Mouse (Mus musculus): ENCODE results near the gene Mxi1.

Mxi1 gene

GRCm38 (mm10) chr19:53402741-53403432 lies 92.6 kb downstream of the Mxi1 start:
- no peak for DNase-seq

DNA sequence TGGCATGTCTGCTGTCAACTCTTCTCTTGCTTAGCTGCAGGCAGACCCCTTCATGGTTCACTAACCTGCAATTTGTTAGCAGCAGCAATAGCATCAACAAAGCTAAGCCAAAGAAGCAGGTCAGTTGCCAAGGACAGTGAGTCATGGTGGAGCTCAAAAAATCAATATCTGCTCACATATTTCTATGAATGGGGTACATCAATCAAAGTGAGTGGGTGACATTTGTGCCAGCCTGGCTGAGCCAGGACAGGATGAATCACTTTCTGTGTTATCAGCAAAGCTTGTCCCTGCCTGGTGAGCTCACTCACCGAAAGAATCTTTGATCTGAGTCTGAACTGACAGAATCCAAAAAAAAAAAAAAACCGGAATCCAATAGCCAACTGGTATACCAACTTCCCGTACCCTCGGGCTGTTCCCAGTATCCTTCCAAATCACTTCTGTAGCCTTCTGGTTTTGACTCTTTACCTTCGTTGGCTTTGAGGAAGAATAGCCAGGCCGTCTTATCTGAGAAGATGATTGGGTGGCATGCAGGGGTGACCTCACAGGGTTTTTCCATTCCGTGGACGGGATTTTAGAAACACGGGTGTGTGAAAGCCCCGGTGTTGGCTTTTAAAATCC lies 94.0 kb downstream of the Mxi1 start:
- no peak for DNase-seq

GRCm38 (mm10) chr19:53404837-53405356 lies 94.6 kb downstream of the Mxi1 start:
- no peak for DNase-seq

- DNase-seq: no peak
Measured at GRCm38 (mm10) chr19:53405810-53406209, 95.5 kb downstream of the Mxi1 start.

- DNase-seq: no peak
Measured at GRCm38 (mm10) chr19:53407350-53407749, 97.0 kb downstream of the Mxi1 start.

GRCm38 (mm10) chr19:53408398-53408797 lies 98.1 kb downstream of the Mxi1 start:
- no peak for DNase-seq

- DNase-seq: no peak
Measured at GRCm38 (mm10) chr19:53409663-53410307, 99.5 kb downstream of the Mxi1 start.

- DNase-seq: no peak
Measured at GRCm38 (mm10) chr19:53412149-53412848, 102.0 kb downstream of the Mxi1 start.

GRCm38 (mm10) chr19:53413617-53414380 lies 103.5 kb downstream of the Mxi1 start:
- peak; percentile 35 for DNase-seq

GRCm38 (mm10) chr19:53414650-53415049 lies 104.3 kb downstream of the Mxi1 start:
- DNase-seq: no peak

- DNase-seq: no peak
Measured at GRCm38 (mm10) chr19:53415198-53415597, 104.9 kb downstream of the Mxi1 start.

GRCm38 (mm10) chr19:53419834-53420233 lies 109.5 kb downstream of the Mxi1 start:
- DNase-seq: peak; percentile 54

DNA sequence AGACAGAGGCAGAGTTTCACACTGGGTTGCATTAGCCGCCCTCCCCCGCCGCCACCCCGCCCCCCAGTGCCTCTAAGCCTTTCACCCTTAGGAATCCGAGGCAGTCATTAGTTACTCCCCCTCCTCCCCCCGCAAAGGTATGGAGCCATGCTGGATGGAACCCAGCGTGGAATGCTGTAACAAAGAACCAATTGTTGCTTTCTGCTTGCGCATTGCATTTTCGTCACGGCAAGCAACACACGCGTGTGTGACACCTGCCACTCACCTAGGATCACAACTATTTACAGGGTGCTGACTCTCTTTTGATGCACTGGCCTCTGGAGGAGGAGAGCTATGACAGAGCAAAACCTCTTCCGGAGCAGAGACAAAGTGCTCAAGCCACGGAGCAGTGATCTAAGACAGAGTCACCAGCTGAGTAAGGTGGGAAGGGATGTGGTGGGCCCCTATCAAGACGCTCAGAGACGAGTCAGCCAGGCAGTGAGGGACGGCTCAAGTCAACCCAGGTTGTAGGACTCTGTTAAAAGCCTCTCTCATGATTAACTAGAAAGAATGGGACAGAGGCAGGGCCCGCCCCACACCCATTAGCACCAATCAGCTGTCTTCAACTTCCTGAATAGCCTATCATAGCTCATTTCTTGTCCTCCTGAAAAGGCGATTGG lies 110.7 kb downstream of the Mxi1 start:
- peak; percentile 90 for DNase-seq

DNA sequence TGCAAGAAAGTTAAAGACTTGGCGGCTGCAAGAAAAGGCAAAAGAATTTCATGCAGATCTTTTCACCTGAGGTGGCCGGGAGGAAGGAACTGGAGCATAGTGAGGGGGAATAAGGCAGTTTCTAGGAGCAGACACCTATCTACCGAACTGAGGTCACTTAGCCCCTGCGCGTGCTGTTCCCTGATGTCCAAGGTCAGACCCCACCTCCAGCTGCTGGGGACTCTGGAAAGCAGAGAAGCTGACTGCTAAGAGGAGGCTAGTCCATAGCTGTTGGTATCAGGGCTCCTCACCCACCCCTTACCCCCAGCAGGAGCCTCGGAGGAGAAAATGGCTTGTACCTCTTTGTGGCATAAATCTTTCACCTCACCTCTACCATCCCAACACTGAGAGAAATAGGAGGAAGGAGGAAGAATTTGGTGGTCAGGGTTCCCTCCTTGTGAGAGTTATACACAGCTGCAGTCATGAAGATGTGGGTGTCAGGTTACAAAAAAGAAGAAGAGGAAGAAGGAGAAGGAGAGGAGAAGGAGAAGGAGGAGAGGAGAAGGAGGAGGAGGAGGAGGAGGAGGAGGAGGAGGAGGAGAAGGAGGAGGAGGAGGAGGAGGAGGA lies 111.4 kb downstream of the Mxi1 start:
- no peak for DNase-seq

DNA sequence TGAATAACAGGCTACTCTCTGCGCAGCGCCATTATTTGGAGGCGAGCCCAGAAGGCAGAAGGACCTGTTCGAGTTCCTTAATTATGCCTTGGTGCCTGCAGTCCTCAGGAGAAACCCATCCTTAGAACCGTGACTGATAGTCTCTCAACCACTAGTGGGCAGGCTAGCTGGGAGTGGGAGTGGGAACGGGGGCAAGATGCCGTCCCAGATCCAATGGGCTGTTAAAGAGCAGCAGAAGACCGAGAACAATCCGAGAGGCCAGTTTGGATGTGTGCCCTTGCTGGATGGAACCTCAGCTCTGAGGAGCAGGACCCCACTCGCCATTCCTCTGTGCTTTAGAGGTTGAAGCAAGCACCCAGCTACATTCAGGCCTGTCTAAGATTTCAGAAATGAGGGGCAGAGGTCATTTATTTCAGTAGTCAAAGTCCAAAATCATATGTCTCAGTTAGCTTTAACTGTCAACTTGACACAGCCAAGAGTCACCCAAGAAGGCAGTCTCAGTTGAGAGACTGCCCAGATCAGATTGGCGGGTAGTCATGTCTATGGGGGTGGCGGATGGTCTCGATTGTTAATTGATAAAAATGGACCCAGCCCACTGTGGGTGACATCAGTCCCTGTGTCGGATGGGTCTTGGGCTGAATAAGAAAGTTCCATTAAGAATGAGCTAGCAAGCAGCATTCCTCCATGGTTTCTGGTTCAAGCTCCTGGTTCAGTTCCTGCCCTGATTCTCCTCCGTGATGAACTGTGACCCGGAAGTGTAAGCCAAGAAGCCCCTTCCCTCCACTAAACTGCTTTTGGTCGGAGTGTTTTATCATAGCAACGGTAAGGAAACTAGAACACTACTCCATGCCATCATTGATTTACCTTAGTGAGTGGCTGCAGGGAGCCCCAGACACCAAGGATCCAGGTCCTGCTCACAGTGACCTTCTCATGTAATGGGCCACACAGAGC lies 112.3 kb downstream of the Mxi1 start:
- DNase-seq: no peak

- no peak for DNase-seq
Measured at GRCm38 (mm10) chr19:53423341-53423753, 113.0 kb downstream of the Mxi1 start.

- no peak for DNase-seq
Measured at GRCm38 (mm10) chr19:53423816-53424465, 113.6 kb downstream of the Mxi1 start.

DNA sequence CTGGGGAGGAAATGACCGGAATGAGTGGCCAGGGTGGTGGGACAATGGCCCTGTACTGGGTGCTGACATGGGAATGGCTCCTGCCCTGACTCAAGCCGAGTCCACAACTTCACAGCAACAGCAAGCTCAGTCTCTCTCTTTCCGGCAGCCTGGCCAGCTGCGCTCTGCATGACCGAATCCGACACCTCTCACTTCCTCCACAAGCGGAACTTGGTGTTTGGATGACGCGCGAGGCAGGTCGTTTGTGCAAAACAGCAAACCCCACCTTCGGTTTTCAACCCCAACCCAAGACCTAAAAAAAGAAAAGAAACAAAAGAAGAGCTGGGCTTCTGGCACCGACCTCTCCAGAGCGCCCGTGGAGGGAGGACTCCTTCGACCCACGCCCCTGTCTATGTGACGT lies 114.3 kb downstream of the Mxi1 start:
- DNase-seq: peak; percentile 50
